Mouse (Mus musculus) midbrain, embryonic 15.5 days (tissue): ENCODE data around the gene Siah1b. TPM values are rescaled to one million over a fixed set of nuclear protein-coding genes. Genes with fewer than 3 reads are reported as not detected.
A peak's percentile ranks its signal among the peaks of the same experiment; 100 is the strongest.

Source experiments
- ATAC-seq: fragments of 200-750 bp; cut with Nextera tagmentation; replicated peaks from 2 replicates; pipeline ENCODE4 v1.8.0; 2017; ENCODE audit warnings: moderate TSS enrichment
- H3K27ac ChIP-seq: fragments of 300-500 bp; sonication (generic); 2 replicates; pipeline ENCODE4 v1.5.1; 2015; ENCODE audit warnings: mild to moderate bottlenecking, inconsistent platforms
- H3K27me3 ChIP-seq: fragments of 300-500 bp; sonication (generic); replicated peaks from 2 replicates; pipeline ENCODE4 v1.6.1; 2015; ENCODE audit warnings: inconsistent platforms
- H3K36me3 ChIP-seq: fragments of 300-500 bp; sonication (generic); replicated peaks from 2 replicates; pipeline ENCODE4 v1.6.1; 2015; ENCODE audit warnings: inconsistent platforms
- H3K4me1 ChIP-seq: fragments of 300-500 bp; sonication (generic); 2 replicates; pipeline ENCODE4 v1.6.1; 2015; ENCODE audit warnings: inconsistent platforms
- H3K4me2 ChIP-seq: fragments of 300-500 bp; sonication (generic); 2 replicates; pipeline ENCODE4 v1.6.1; 2015; ENCODE audit warnings: inconsistent platforms, mild to moderate bottlenecking, moderate library complexity
- H3K4me3 ChIP-seq: fragments of 300-500 bp; sonication (generic); 2 replicates; pipeline ENCODE4 v1.5.1; 2015; ENCODE audit warnings: mild to moderate bottlenecking, inconsistent platforms
- H3K9ac ChIP-seq: fragments of 300-500 bp; sonication (generic); 2 replicates; pipeline ENCODE4 v1.6.1; 2015; ENCODE audit warnings: mild to moderate bottlenecking, inconsistent platforms
- H3K9me3 ChIP-seq: fragments of 300-500 bp; sonication (generic); 2 replicates; pipeline ENCODE4 v1.6.1; 2016; ENCODE audit warnings: inconsistent platforms
- WGBS: fragments of 180-500 bp; shearing (Covaris S2); methylation state at CpG from one replicate; pipeline ENCODE4 v1.1.7; 2015; ENCODE audit warnings: mixed read lengths; 5-methylcytosine and 5-hydroxymethylcytosine counted together
- polyA plus RNA-seq: library from polyadenylated mRNA; unstranded; fragments of >200 nt; fragmentation: Nextera tagmentation; extraction: Ambion mirVana; gene quantifications from 2 replicates; pipeline ENCODE4 v1.2.1, GENCODE M21; 2015

The Siah1b gene
- polyA plus RNA-seq, result 17.5 and 20.8 TPM in 2 replicates

DNA sequence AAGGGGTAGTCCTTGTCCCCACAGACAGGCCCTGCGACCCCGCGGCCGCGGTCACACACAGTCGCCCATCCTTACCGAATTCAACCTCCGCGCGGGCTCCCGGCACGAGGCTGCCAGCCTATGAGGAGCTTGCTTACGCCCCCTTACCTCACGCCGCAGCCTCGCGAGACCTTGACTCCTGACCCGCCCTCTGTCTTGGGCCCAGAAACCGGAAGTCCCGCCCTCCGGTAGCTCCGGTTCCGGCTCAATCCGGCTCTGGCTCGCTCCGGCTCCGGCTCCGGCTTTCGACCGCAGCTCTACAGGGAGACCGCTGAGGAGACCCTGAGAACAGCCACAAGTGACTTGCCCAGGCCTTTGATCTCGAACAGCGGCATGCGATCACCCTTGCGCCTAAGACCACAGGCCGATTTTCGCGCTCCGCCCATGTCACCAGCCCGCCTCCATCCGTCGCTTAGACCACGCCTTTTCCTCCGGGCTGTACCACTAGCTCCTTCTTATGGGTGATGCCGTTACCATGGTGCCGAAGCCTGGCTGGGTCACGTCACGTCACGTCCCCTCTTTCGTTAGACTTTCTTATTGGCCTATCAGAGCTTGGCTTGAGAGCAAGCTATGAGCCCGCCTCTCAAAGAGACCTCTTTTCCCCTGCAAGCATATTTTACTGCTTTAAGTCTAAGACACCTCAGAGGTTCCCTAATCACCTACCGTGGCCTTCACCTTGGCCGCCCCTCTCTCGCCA is at the start of gene Siah1b:
Gene Siah1b (minus strand): TSS at position 454 of the 736 bp plus-strand sequence.
- Histone ChIP-seq H3K27ac (peak within 1 kb of the TSS; percentile 92), H3K9ac (peak within 1 kb of the TSS; percentile 43; the same call in 1 of the 2 replicates), H3K4me2 (peak within 1 kb of the TSS; percentile 76), H3K36me3 (no peaks in the 10 kb centered on the region), H3K4me3 (peak within 1 kb of the TSS; percentile 55), H3K27me3 (peaks cover 7% of the 10 kb centered on the region; the same call in 1 of the 2 replicates), H3K4me1 (no peaks in the 10 kb centered on the region), H3K9me3 (no peaks in the 10 kb centered on the region)
- ATAC-seq, result peak; percentile 99
- WGBS, result 27% methylated on average over 53 of the region's 54 CpGs

DNA sequence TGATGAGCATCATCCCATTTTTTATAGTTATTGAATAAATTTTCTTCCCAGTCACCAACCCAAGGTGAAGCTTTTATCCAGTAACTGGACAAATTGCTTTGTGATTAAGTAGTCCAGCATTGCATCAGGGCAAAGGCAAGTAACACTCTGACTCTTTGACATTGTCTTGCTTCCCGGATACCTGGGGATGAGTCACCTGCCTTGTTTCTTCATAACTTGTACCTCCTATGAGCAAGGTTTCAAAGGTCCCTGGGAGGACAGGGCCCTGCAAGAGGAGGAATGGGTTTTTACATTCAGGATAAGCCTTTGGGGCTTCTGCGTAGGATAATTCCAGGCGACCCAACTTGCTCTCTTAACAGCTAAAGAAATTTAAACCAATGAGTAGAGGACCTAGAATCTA is 47.6 kb upstream of the Siah1b start:
- H3K9me3 ChIP-seq, result no peaks in the 10 kb centered on the region
- H3K9ac ChIP-seq, result no peak overlapping the region
- H3K27ac ChIP-seq, result no peak overlapping the region
- H3K4me1 ChIP-seq, result no peaks in the 10 kb centered on the region
- no peak overlapping the region for H3K4me2 ChIP-seq
- ATAC-seq, result no peak
- H3K4me3 ChIP-seq, result no peak overlapping the region
- 93% methylated on average over 3 of the region's 3 CpGs for WGBS
- no peaks in the 10 kb centered on the region for H3K27me3 ChIP-seq
- no peaks in the 10 kb centered on the region for H3K36me3 ChIP-seq

DNA sequence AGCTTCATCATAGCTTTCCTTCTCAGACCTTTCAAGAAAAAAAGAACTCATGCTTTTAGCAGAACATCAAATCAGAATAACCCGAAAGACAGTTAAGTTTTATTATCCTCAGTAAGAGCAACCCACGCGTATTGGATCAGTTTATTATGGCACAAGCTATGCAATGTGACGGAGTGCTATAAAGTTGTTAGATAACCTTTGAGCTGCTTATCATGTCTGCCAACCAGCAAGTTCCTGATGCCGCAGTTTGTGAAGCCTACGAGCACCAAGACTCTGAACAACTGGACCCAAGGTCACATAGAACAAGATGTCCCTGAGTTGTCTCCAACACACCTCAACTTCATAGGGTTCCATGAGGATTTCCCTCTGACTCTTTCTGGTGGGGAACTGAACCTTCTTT is 37.5 kb upstream of the Siah1b start:
- Histone ChIP-seq H3K9me3 (no peaks in the 10 kb centered on the region), H3K9ac (no peak overlapping the region), H3K27me3 (no peaks in the 10 kb centered on the region), H3K27ac (no peak overlapping the region), H3K4me3 (no peak overlapping the region), H3K4me1 (no peaks in the 10 kb centered on the region), H3K4me2 (no peak overlapping the region), H3K36me3 (no peaks in the 10 kb centered on the region)
- no peak for ATAC-seq
- WGBS, result 96% methylated on average over 6 of the region's 6 CpGs

DNA sequence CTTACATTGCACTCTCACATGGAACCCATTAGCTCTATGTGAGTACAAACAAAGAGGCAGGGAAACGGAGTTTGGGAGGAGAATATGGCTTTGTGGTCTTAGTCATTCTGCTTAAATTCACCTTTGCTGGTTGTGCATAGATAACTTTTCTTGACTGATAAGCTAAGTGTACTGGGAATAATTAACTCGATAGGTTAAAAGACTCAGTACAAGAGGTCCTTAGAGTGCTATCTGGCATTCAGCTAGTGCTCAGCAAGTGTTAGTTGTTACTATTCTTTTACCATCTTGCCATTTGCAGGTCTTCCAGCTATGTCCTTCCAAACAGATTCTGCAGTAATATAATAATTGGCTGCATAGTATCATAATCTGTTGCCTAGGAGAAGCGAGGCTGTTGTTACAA is 34.9 kb upstream of the Siah1b start:
- no peak for ATAC-seq
- H3K9me3 ChIP-seq, result no peaks in the 10 kb centered on the region
- H3K9ac ChIP-seq, result no peak overlapping the region
- H3K27ac ChIP-seq, result no peak overlapping the region
- H3K36me3 ChIP-seq, result no peaks in the 10 kb centered on the region
- no peaks in the 10 kb centered on the region for H3K27me3 ChIP-seq
- H3K4me3 ChIP-seq, result no peak overlapping the region
- 87% methylated on average over 3 of the region's 3 CpGs for WGBS
- H3K4me2 ChIP-seq, result no peak overlapping the region
- H3K4me1 ChIP-seq, result no peaks in the 10 kb centered on the region

DNA sequence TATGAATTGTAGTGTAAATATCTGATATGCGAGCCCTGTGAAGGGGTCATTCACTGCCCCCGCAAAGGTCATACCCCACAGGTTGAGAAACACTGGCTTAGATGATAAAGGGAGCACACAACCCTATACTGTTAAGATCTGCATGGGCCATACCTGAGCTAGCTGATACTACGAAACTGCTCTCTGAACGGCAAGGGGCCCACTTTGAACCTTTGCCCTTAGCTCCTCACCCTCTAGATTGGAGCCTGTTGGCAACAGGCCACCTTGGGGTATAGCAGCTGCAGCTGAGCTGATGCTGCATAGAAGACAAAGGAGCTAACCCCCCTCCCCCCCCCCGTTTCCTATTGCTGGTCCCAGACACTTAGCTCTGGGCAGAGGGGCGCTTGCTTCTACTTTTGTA is 26.4 kb upstream of the Siah1b start:
- WGBS, result 70% methylated on average over 6 of the region's 6 CpGs
- Histone ChIP-seq H3K4me3 (no peak overlapping the region), H3K27me3 (no peaks in the 10 kb centered on the region; the same call in 1 of the 2 replicates), H3K9ac (no peak overlapping the region), H3K9me3 (no peaks in the 10 kb centered on the region), H3K4me1 (no peaks in the 10 kb centered on the region), H3K36me3 (no peaks in the 10 kb centered on the region), H3K4me2 (no peak overlapping the region), H3K27ac (no peak overlapping the region)
- no peak for ATAC-seq

DNA sequence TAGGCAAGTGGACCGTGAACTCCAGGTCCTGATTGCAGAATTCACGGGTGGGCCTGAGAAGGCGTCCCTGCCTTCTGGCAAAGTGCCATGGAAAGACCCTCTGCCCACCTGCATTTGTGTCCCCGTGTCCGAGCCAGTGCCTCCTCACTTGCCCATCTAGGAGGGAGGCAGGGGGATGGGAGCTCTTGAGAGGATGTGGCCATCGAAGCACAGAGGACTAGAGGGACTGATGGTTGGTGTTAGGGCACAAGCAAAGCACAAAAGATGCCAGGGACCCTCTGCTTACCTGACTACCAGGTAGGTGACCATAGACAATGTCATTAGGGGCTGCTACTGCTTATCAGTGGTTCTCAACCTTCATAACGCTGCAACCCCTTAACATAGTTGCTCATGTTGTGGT is 25.9 kb upstream of the Siah1b start:
- H3K27ac ChIP-seq, result no peak overlapping the region
- H3K27me3 ChIP-seq, result no peaks in the 10 kb centered on the region; the same call in 1 of the 2 replicates
- no peaks in the 10 kb centered on the region for H3K9me3 ChIP-seq
- WGBS, result 85% methylated on average over 7 of the region's 7 CpGs
- no peaks in the 10 kb centered on the region for H3K4me1 ChIP-seq
- H3K4me2 ChIP-seq, result no peak overlapping the region
- no peak overlapping the region for H3K9ac ChIP-seq
- H3K36me3 ChIP-seq, result no peaks in the 10 kb centered on the region
- no peak for ATAC-seq
- H3K4me3 ChIP-seq, result no peak overlapping the region

DNA sequence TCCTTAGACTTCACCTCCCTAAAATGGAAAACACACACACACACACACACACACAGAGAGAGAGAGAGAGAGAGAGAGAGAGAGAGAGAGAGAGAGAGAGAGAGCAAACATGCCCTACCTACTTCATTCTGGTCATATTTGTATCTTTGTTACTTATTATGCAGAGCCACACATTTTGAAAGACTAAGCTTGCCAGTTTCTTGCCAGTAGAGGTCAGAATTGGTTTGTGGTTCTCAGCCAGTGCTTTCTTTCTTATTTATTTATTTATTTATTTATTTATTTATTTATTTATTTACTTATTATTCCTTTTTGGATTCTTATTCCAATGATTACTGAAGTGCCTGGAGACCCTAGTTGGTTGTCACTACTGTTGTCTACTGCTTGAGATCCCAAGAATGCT is 25.2 kb upstream of the Siah1b start:
- H3K4me1 ChIP-seq, result no peaks in the 10 kb centered on the region
- no peak overlapping the region for H3K27ac ChIP-seq
- H3K9me3 ChIP-seq, result no peaks in the 10 kb centered on the region
- no peaks in the 10 kb centered on the region for H3K36me3 ChIP-seq
- no peak overlapping the region for H3K9ac ChIP-seq
- H3K4me2 ChIP-seq, result no peak overlapping the region
- no peak for ATAC-seq
- no peak overlapping the region for H3K4me3 ChIP-seq
- no peaks in the 10 kb centered on the region; the same call in 1 of the 2 replicates for H3K27me3 ChIP-seq

DNA sequence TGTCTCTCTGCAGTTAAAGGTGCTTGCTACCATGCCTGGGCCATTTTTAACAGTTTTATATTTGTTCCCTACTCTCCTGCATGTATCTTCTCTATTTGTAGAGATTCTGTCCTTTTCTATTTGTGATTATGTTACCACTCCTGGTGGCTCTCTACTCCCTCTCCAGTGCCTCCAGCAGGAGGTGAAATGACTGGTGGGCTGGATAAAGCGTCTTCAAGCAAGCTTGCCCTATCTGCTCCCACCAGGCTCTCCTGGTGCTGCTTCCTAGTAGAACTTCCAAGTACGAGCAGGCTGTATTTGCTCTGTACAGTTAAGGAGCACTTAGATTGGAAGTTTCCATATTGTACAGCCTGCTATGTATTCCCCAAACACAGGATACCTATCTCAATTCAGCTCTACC is 19.5 kb upstream of the Siah1b start:
- H3K27me3 ChIP-seq, result peaks cover 2% of the 10 kb centered on the region; the same call in 1 of the 2 replicates
- H3K9me3 ChIP-seq, result no peaks in the 10 kb centered on the region
- WGBS, result 79% methylated on average over 2 of the region's 2 CpGs
- no peaks in the 10 kb centered on the region for H3K4me1 ChIP-seq
- no peak overlapping the region for H3K9ac ChIP-seq
- ATAC-seq, result no peak
- H3K4me3 ChIP-seq, result no peak overlapping the region
- no peaks in the 10 kb centered on the region for H3K36me3 ChIP-seq
- no peak overlapping the region for H3K4me2 ChIP-seq
- no peak overlapping the region for H3K27ac ChIP-seq

DNA sequence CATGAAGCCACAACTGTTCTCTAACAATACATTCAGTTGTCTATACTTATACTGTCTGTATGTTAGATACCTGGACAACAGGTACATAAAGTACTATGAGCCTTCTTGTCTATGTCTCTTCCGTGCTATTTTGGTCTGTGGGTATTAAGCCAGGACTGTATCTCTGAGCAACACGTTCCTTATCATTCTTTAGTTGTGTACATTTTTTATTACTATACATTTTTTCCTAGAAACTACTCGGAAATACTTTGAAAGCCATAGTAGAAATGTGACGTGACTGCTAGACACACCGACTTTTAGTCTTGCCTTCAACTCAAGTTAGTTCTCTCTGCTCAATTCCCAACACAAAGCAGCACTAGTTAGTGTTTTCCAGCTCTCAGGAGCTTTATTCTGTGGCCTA is 17.1 kb upstream of the Siah1b start:
- Histone ChIP-seq H3K9me3 (no peaks in the 10 kb centered on the region), H3K4me1 (no peaks in the 10 kb centered on the region), H3K9ac (no peak overlapping the region), H3K4me3 (no peak overlapping the region), H3K4me2 (no peak overlapping the region), H3K27ac (no peak overlapping the region), H3K27me3 (peaks cover 5% of the 10 kb centered on the region), H3K36me3 (no peaks in the 10 kb centered on the region)
- 84% methylated on average over 5 of the region's 5 CpGs for WGBS
- no peak for ATAC-seq

DNA sequence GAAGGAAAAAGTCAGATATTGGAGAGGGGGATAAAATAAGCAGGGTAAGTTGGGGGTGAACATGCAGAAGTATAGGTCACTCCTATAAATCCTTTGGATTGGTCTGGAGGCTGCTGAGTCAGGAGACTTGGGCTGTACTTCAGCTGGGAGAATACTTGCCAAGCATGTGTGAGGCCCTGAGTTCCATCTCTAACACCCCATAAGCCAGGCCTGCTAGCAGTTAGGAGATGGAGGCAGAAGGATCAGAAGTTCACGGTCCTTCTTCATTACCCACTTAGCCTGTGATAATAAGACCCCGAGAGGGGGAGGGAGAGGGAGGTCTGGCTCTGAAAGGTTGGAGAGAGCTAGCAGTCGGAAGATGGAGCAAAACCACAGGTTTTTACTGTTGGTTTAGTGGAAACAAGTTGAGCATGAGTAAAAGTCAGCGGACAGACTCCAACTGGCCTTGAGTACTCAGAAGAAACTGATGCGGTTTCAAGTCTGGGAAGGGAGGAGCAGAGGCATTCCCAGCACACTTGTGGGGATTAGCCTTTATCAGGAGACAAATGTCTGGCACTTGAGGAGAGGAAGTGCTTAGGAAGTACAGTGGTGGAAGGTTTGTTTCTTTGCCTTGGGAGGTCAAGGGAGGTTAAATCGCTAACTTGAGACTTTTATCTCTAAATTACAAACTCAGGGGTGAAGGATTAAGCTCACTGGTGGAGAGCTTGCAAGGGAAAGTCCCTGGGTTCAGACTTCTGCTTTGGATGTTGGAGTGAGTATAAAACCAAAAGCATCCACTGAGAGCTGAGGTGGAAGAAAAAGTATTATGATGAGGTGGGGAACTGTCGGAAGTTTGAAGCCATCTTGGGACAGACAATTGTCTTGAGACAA is 16.2 kb upstream of the Siah1b start:
- Histone ChIP-seq H3K4me2 (no peak overlapping the region), H3K27ac (no peak overlapping the region), H3K4me3 (no peak overlapping the region), H3K9me3 (no peaks in the 10 kb centered on the region), H3K36me3 (no peaks in the 10 kb centered on the region), H3K9ac (no peak overlapping the region), H3K27me3 (peaks cover 5% of the 10 kb centered on the region), H3K4me1 (no peaks in the 10 kb centered on the region)
- no peak for ATAC-seq
- WGBS, result 56% methylated on average over 7 of the region's 7 CpGs

DNA sequence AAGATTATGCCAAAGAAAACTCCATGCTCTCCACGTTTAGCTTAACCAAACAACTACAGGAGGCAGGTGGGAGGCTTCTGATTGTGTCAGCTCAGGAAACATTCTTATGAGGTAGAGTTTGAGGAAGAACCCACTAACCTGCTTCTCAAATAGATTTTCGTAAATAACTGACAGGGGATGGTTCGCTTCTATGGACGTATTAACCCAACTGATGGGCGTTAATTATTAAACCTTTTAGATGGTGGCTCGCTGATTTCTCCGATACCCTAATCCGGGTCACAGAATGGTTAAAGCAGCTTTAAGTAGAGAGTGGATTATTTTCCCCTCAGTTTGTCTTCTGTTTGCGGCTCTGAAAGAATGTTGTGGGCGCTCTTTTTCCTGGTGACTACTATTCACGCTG is 13.6 kb upstream of the Siah1b start:
- H3K4me2 ChIP-seq, result no peak overlapping the region

DNA sequence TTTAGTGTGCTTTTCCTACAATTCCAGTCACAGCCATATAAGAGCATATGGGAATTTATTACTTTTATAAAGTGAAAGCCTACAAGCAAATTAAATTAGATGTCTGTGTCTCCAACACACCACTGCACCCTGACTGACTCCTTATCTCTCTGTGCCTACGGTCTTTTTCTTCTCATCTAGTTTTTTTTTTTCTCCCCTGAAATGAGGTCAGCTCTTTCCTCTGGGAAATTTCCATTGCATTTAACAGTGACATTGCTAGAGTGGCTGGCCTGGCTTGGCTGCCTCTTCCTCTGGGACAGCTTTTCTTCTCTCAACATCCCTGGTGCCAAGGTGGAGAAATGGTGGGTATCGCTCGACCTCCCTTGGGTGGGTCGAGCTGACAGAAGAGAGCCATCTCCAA is 12.3 kb upstream of the Siah1b start, which contains the start of gene Cltrn:
Gene Cltrn (plus strand): TSS at position 249 of the 400 bp plus-strand sequence.
- no peak within 1 kb of the TSS for H3K4me3 ChIP-seq
- H3K27me3 ChIP-seq, result peaks cover 3% of the 10 kb centered on the region; the same call in 1 of the 2 replicates
- no peak within 1 kb of the TSS for H3K27ac ChIP-seq
- H3K4me2 ChIP-seq, result no peak within 1 kb of the TSS
- WGBS, result 92% methylated on average over 4 of the region's 4 CpGs
- no peaks in the 10 kb centered on the region for H3K36me3 ChIP-seq
- no peaks in the 10 kb centered on the region for H3K4me1 ChIP-seq
- no peak within 1 kb of the TSS for H3K9ac ChIP-seq
- no peak for ATAC-seq
- no peaks in the 10 kb centered on the region for H3K9me3 ChIP-seq

More for the DNA sequence above, 13.6 kb upstream of the Siah1b start:
- Histone ChIP-seq H3K4me1 (no peaks in the 10 kb centered on the region), H3K36me3 (no peaks in the 10 kb centered on the region), H3K27ac (no peak overlapping the region), H3K9ac (no peak overlapping the region), H3K4me3 (no peak overlapping the region), H3K9me3 (no peaks in the 10 kb centered on the region), H3K27me3 (peaks cover 5% of the 10 kb centered on the region; the same call in 1 of the 2 replicates)
- 76% methylated on average over 11 of the region's 11 CpGs for WGBS
- ATAC-seq, result no peak
